Mouse (Mus musculus): ENCODE results near the gene Wnt2. TPM values are rescaled to one million over a fixed set of nuclear protein-coding genes. Genes with fewer than 3 reads are reported as not detected.

Wnt2 gene
- polyA plus RNA-seq, 1 experiment from 2014 or later = 0.43 TPM

DNA sequence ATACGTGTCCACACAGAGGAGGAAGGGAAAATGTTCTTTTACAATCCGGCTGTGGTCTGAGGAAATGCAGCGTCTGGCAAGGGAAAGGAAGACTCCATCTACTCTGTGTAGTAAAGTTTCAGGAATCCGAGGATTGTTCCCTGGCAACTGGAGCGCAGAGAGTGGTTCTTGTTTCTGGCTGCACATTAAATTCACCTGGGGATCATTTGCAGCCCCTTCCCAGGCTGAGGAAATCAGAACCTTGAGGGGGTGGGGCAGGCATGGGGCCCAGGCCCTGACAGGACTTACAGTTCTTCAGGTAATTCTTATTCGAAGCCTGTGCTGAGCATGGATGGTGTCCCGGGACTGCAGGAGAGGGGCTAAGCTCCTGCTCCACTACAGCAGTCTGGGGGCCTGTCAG lies 17.0 kb downstream of the Wnt2 start:
- no peak for ATAC-seq (replicated peaks; ENCODE audit: low FRiP score, low read depth)
- no peaks in the 10 kb centered on the region for H3K4me1 ChIP-seq (replicated peaks; ENCODE audit: insufficient read depth, low read length)
- no peaks in the 10 kb centered on the region for H3K9me3 ChIP-seq (replicated peaks; ENCODE audit: low read length)
- H3K4me3 ChIP-seq (replicated peaks; ENCODE audit: low read depth, low read length) = no peak overlapping the region
- TF ChIP-seq CTCF (IDR thresholded peaks at IDR 0.05; ENCODE audit: low read depth) = no peak
- H3K9ac ChIP-seq (ENCODE audit: low read depth, low read length) = no peak overlapping the region
- DNase-seq (ENCODE audit: low spot score) = no peak
- H3K36me3 ChIP-seq (ENCODE audit: insufficient read depth, low read length) = no peaks in the 10 kb centered on the region
- H3K4me2 ChIP-seq (ENCODE audit: low read length) = no peak overlapping the region
- H3K27me3 ChIP-seq (ENCODE audit: insufficient read depth, low read length) = no peaks in the 10 kb centered on the region
- H3K27ac ChIP-seq = no peak overlapping the region
- 50% methylated on average over 7 of the region's 7 CpGs for WGBS

GRCm38 (mm10) chr6:18007356-18007755 lies 23.0 kb downstream of the Wnt2 start:
- Histone ChIP-seq H3K4me2 (ENCODE audit: low read length) (no peak overlapping the region), H3K27ac (no peak overlapping the region), H3K4me3 (replicated peaks; ENCODE audit: low read depth, low read length) (no peak overlapping the region), H3K27me3 (ENCODE audit: insufficient read depth, low read length) (no peaks in the 10 kb centered on the region), H3K4me1 (replicated peaks; ENCODE audit: insufficient read depth, low read length) (no peaks in the 10 kb centered on the region), H3K36me3 (ENCODE audit: insufficient read depth, low read length) (no peaks in the 10 kb centered on the region), H3K9me3 (replicated peaks; ENCODE audit: low read length) (no peaks in the 10 kb centered on the region), H3K9ac (ENCODE audit: low read depth, low read length) (no peak overlapping the region)
- 58% methylated on average over 3 of the region's 3 CpGs for WGBS
- no peak for DNase-seq (ENCODE audit: low spot score)
- TF ChIP-seq CTCF (IDR thresholded peaks at IDR 0.05; ENCODE audit: low read depth) = no peak
- no peak for ATAC-seq (replicated peaks; ENCODE audit: low FRiP score, low read depth)

- H3K27ac ChIP-seq = no peak overlapping the region
Measured at GRCm38 (mm10) chr6:18002065-18002464, 28.3 kb downstream of the Wnt2 start.

DNA sequence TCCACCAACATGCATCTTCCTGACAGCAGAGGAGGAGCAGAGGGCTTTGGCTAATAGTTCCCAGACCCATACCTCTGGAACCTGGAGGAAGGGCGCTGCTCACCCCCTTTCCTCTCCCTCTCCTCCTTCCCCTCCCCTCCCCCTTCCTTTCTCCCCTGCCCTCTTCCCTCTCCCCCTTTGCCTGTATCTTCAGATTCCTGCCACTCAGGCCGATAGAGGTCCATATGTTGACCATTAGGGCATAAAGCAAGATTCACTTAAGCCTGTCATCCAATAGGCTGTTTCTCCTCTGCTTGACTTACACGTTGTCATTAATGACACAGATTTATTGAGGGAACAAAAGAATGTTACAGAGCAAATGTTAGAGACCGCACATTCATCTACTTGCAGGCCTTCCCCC lies 31.9 kb downstream of the Wnt2 start:
- no peak overlapping the region for H3K4me3 ChIP-seq (replicated peaks; ENCODE audit: low read depth, low read length)
- H3K4me2 ChIP-seq (ENCODE audit: low read length) = no peak overlapping the region
- ATAC-seq (replicated peaks; ENCODE audit: low FRiP score, low read depth) (no peak), DNase-seq (ENCODE audit: low spot score) (no peak)
- 44% methylated on average over 4 of the region's 4 CpGs for WGBS
- H3K9ac ChIP-seq (ENCODE audit: low read depth, low read length) = no peak overlapping the region
- no peak overlapping the region for H3K27ac ChIP-seq
- no peaks in the 10 kb centered on the region for H3K4me1 ChIP-seq (replicated peaks; ENCODE audit: insufficient read depth, low read length)
- no peak for TF ChIP-seq CTCF (IDR thresholded peaks at IDR 0.05; ENCODE audit: low read depth)
- no peaks in the 10 kb centered on the region for H3K36me3 ChIP-seq (ENCODE audit: insufficient read depth, low read length)
- no peaks in the 10 kb centered on the region for H3K9me3 ChIP-seq (replicated peaks; ENCODE audit: low read length)
- H3K27me3 ChIP-seq (ENCODE audit: insufficient read depth, low read length) = no peaks in the 10 kb centered on the region

More at GRCm38 (mm10) chr6:18002065-18002464, 28.3 kb downstream of the Wnt2 start:
- Histone ChIP-seq H3K4me1 (replicated peaks; ENCODE audit: insufficient read depth, low read length) (no peaks in the 10 kb centered on the region), H3K27me3 (ENCODE audit: insufficient read depth, low read length) (no peaks in the 10 kb centered on the region), H3K9ac (ENCODE audit: low read depth, low read length) (no peak overlapping the region), H3K36me3 (ENCODE audit: insufficient read depth, low read length) (no peaks in the 10 kb centered on the region), H3K4me3 (replicated peaks; ENCODE audit: low read depth, low read length) (no peak overlapping the region), H3K9me3 (replicated peaks; ENCODE audit: low read length) (no peaks in the 10 kb centered on the region), H3K4me2 (ENCODE audit: low read length) (no peak overlapping the region)
- DNase-seq (ENCODE audit: low spot score) (no peak), ATAC-seq (replicated peaks; ENCODE audit: low FRiP score, low read depth) (no peak)
- TF ChIP-seq CTCF (IDR thresholded peaks at IDR 0.05; ENCODE audit: low read depth) = no peak
- 89% methylated on average over 6 of the region's 6 CpGs for WGBS

DNA sequence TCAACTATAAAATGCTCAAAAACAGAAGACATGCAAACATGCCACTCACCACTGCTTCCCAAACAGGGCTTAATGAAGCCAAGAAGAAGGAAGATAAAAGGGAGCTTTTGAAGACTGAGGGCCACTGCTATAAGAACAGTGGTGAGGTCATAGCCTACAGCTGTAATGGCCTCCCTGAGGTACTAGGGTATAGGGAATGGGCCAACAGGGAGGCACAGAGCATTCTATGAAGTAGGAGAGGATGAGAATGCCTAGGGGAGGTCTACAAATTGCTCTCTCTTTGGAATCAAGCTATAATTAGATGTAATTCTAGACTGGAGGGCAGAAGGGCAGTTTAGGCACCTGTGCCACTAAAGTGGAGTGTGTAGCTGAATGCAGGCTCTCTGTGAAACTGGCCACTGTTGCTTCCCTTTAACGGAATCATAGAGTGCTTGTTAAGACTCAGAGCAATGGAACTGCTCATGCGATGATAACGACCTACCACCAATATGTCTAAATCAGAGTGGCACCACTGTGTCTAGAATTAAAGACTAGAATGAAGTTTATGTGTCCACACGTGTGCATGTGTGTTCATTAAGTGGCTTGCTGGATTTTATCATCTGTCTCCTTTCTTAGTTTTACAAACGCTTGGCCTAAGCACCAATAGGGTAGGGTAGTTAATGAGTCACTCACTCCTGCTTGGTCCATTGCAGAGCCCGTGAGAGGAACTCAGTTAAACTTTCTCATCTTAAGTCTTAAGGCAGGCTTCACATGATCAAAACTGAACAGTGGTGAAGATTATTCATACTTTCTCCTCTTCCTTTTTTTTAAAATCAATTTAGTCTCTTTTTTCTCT lies 35.2 kb downstream of the Wnt2 start:
- 64% methylated on average over 6 of the region's 6 CpGs for WGBS
- no peaks in the 10 kb centered on the region for H3K36me3 ChIP-seq (ENCODE audit: insufficient read depth, low read length)
- no peak for ATAC-seq (replicated peaks; ENCODE audit: low FRiP score, low read depth)
- H3K9ac ChIP-seq (ENCODE audit: low read depth, low read length) = no peak overlapping the region
- DNase-seq (ENCODE audit: low spot score) = no peak
- H3K4me2 ChIP-seq (ENCODE audit: low read length) = no peak overlapping the region
- no peaks in the 10 kb centered on the region for H3K27me3 ChIP-seq (ENCODE audit: insufficient read depth, low read length)
- H3K4me3 ChIP-seq (replicated peaks; ENCODE audit: low read depth, low read length) = no peak overlapping the region
- no peaks in the 10 kb centered on the region for H3K4me1 ChIP-seq (replicated peaks; ENCODE audit: insufficient read depth, low read length)
- H3K9me3 ChIP-seq (replicated peaks; ENCODE audit: low read length) = no peaks in the 10 kb centered on the region
- H3K27ac ChIP-seq = no peak overlapping the region
- no peak for TF ChIP-seq CTCF (IDR thresholded peaks at IDR 0.05; ENCODE audit: low read depth)

- no peak for DNase-seq (ENCODE audit: low spot score)
- no peak for ATAC-seq (replicated peaks; ENCODE audit: low FRiP score, low read depth)
Measured at GRCm38 (mm10) chr6:17991625-17992024, 38.8 kb downstream of the Wnt2 start.

More at GRCm38 (mm10) chr6:17991625-17992024, 38.8 kb downstream of the Wnt2 start:
- TF ChIP-seq CTCF (IDR thresholded peaks at IDR 0.05; ENCODE audit: low read depth) = no peak
- no peak overlapping the region for H3K27ac ChIP-seq
- no peaks in the 10 kb centered on the region for H3K4me1 ChIP-seq (replicated peaks; ENCODE audit: insufficient read depth, low read length)
- no peaks in the 10 kb centered on the region for H3K36me3 ChIP-seq (ENCODE audit: insufficient read depth, low read length)
- H3K4me2 ChIP-seq (ENCODE audit: low read length) = no peak overlapping the region
- no peak overlapping the region for H3K4me3 ChIP-seq (replicated peaks; ENCODE audit: low read depth, low read length)
- H3K9ac ChIP-seq (ENCODE audit: low read depth, low read length) = no peak overlapping the region
- 61% methylated on average over 7 of the region's 7 CpGs for WGBS
- no peaks in the 10 kb centered on the region for H3K27me3 ChIP-seq (ENCODE audit: insufficient read depth, low read length)
- no peaks in the 10 kb centered on the region for H3K9me3 ChIP-seq (replicated peaks; ENCODE audit: low read length)

All from kidney, postnatal 0 days (tissue).